Mouse (Mus musculus): Measurements from ENCODE around the gene Vps53. TPM values are rescaled to one million over a fixed set of nuclear protein-coding genes. Genes with fewer than 3 reads are reported as not detected.

Gene Vps53
- total RNA-seq, 2 experiments from 2014 or later = 38.4 to 46.8 TPM

DNA sequence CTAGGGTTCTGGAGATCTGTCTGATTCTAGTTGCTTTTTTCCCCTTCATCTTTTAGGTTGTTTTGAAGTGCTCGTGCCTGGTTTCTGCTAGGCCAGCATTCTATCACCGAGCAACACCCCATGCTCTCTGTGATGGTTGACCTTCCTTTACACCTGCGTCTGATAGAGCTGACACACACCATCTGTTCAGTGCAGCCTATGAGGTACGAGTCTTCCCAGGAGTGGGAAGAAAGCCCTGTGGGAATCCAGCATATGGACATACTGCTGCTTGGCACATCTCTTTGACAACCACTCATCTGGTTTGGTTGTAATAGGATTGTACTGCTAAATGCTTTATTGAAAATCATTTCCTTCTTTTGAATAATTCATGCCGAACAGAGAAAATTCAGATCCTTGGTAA, 9.2 kb downstream of the Vps53 start:
- ATAC-seq (replicated peaks; ENCODE audit: poor library complexity, severe bottlenecking) = no peak

DNA sequence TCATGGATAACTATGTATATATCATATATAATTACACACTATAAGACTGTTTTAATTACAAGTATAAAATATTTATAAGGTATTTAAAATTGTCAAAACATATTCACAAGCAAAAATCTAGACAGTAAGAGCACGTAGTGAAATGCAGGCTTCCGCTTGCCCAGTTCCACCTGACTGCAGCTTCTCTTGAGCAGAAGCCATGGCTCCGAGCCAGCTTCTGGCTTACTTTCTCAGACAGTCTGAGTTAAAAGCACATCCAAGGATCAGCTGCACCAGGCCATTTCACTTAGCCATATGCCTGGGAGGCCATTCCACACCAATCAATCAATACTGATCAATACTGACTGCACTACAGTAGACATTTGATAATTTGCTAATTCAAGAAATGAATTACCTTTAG, 10.5 kb downstream of the Vps53 start:
- ATAC-seq (replicated peaks; ENCODE audit: poor library complexity, severe bottlenecking) = no peak

GRCm38 (mm10) chr11:76167079-76167765, 12.2 kb downstream of the Vps53 start:
- peak; percentile 95 for ATAC-seq (replicated peaks; ENCODE audit: poor library complexity, severe bottlenecking)

- peak; percentile 75 for ATAC-seq (replicated peaks; ENCODE audit: poor library complexity, severe bottlenecking)
Measured at GRCm38 (mm10) chr11:76166657-76167056, 12.8 kb downstream of the Vps53 start.

- ATAC-seq (replicated peaks; ENCODE audit: poor library complexity, severe bottlenecking) = no peak
Measured at GRCm38 (mm10) chr11:76160251-76160650, 19.2 kb downstream of the Vps53 start.

DNA sequence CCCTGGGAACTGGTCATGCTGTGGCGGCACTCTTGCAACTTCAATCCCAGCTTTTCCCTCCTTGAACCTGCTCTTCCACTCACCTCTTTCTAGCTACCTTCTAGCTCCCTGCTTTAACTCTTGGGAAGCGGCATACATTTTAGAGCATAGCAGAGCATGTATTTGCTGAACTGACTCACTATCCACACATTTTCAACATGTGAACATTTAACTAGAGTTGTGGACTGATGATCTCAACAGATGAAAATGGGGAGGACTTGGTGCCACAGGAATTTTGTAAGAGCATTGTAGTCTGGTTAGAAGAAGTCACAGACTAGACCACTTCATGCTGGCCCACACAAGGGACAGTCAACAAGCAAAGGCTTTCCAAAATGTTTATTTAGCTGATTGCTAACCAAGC, 21.1 kb downstream of the Vps53 start:
- no peak for ATAC-seq (replicated peaks; ENCODE audit: poor library complexity, severe bottlenecking)

GRCm38 (mm10) chr11:76154861-76155260, 24.6 kb downstream of the Vps53 start:
- ATAC-seq (replicated peaks; ENCODE audit: poor library complexity, severe bottlenecking) = no peak

GRCm38 (mm10) chr11:76154200-76154599, 25.2 kb downstream of the Vps53 start:
- ATAC-seq (replicated peaks; ENCODE audit: poor library complexity, severe bottlenecking) = no peak

DNA sequence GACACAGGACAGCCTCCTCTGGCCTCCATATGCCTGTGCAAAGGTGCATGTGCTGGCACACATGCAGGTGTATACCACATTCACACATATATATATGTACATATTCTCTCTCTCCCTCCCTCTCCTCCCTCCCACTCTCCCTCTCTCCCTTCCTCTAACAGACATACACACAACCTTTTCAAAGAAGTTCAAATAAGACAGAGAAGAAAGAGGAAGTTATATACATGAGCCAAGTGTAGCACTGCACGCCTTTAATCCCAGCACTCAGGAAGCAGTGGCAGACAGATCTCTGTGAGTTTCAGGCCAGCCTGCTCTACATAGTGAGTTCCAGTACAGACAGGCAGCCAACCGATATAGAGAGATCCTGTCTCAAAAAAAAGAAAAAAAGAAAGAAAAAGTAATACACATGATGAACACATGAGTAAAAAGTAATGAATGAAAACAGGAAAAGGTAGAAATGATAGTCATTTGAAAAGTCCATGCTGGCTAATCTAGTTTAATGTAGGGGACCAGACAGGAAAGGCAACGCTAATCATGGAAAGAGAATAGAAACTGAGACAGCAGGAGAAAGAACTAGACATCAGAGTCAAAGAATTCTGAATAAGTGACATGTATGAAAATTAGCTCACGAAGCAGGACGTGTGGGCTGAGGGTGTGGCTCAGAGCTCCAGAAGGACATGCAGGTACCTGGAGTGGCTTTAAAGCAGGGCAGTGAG, 26.1 kb downstream of the Vps53 start:
- peak; percentile 56; the same call in 1 of the 2 replicates for ATAC-seq (replicated peaks; ENCODE audit: poor library complexity, severe bottlenecking)

- ATAC-seq (replicated peaks; ENCODE audit: poor library complexity, severe bottlenecking) = no peak
Measured at GRCm38 (mm10) chr11:76150980-76151379, 28.5 kb downstream of the Vps53 start.

GRCm38 (mm10) chr11:76148055-76149008, 31.1 kb downstream of the Vps53 start:
- ATAC-seq (replicated peaks; ENCODE audit: poor library complexity, severe bottlenecking) = no peak

DNA sequence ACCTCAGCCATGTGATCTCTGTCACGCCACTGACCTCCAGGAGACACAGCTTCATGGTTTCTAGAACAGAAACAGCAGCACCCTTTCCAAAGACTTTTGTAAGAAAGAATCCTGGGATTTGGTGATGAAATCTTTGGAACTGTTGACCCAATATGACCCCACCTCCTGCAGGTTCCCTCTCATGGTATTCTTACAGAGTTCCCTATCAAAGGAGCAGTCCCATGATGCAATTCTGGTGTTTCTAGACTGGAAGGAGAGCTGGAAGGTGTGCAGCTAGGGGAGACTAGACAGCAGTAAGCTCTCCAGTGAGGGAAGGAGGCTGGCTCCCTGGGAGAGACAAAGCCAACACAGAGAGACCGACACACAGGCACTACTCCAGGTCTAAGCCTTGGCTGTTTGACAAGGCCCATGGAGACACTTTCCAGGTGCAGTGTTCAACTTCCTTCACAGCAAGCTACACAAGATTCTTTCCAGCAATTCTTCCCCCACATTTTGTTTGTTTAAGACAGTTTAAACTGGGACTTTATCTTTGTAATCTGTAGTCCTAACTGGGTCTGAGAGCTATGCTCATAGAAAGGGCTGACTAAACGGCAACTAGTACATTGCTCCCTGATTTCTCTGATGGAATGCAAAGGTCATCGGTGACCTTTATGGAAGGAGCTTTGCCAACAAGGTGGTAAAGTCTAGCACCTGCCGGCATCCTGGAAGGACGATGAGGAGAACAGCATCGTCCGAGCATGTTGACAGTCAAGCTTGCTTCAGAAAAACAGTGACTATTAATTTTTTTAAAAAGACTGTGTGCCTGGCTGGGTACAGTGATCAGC, 33.0 kb downstream of the Vps53 start:
- ATAC-seq (replicated peaks; ENCODE audit: poor library complexity, severe bottlenecking) = no peak

DNA sequence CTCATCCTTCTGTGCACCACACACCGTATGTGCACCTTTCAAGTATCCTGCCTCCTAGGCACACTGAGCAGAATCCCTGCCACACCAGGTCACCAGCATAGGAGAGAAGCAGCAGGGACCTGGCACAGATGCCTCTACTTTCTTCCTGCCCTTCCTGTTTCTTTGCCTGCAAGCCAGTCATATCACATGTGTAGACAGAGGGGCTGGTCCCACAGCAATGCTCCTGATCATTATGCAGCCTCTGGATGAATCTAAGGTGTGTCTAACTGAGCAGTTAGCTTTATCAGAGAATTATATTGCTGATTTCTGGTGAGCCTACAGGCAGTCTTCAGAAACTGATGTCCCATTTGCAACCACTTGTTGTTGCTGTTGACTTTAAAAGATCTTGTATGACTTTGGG, 34.3 kb downstream of the Vps53 start:
- ATAC-seq (replicated peaks; ENCODE audit: poor library complexity, severe bottlenecking) = no peak

DNA sequence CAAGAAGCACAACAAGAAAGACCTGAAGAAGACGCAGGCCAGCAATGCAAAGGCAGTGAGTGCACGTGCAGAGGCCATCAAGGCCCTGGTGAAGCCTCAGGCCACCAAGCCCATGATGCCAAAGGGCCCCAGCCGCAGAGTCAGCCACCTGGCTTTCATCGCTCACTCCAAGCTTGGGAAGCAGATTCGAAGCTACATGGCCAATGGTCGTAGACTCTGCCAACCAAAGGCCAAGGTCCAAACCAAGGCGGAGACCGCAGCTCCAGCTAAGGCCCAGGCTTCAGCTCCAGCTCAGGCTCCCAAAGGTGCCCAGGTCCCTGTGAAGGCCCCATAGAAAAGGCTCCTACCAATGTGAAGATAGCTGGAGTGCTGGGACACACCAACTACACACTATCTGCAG, 35.1 kb downstream of the Vps53 start:
- no peak for ATAC-seq (replicated peaks; ENCODE audit: poor library complexity, severe bottlenecking)

DNA sequence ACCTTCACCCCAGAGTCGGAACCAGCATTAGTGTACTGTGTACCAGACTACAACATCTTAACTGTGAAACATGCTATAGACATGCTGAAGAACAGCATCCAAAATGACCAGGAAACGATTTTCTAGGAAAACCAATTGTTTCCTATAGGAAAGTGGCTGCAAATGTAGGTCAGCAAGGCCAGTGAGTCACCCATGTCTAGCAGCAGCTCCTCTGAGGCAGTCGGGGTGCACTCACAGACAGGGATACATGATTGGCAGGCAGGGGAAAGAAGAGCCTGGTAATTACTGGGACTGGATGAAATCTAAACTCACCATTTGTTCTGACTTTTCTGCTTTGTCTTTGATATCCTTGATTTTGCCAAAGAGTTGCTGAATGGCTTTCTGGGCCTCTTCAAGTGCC, 41.5 kb downstream of the Vps53 start:
- ATAC-seq (replicated peaks; ENCODE audit: poor library complexity, severe bottlenecking) = no peak

DNA sequence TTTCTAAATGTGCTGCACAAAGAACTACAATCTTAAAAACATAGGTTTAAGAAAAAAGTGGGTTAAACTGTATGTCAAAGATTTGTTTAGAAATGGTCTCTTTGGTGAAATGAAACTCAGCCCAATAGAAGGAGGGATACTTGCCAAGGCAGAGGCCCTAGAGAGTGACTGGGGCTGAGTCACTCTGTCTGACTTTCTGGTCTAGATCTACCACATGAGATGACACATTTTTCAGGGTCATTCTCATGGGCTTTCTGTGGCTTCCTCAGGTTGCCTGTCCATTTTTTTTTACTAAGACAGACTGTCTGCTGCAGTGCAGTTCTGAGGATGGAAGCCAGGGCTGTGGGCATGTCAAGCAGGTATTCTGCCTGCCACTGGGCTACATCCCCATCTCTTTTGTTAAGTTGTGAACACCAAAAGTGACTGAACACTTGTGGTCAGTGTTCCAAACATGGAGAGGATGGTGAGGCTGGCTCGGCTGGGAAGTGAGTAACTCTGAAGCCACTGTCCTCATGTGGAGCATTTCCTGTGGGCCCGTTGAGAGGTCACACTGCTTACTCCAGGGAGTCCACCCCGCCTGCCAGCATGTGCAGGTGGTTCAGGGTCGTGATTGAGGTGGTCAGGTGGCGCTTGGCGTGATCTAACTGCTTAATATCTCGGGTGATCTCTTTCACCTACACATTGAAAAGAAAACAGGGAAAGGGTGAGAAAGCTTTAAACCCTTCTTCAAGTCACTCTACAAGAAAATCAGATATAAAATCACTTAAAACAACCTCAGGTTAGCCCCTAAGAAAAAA, 43.6 kb downstream of the Vps53 start:
- no peak for ATAC-seq (replicated peaks; ENCODE audit: poor library complexity, severe bottlenecking)

DNA sequence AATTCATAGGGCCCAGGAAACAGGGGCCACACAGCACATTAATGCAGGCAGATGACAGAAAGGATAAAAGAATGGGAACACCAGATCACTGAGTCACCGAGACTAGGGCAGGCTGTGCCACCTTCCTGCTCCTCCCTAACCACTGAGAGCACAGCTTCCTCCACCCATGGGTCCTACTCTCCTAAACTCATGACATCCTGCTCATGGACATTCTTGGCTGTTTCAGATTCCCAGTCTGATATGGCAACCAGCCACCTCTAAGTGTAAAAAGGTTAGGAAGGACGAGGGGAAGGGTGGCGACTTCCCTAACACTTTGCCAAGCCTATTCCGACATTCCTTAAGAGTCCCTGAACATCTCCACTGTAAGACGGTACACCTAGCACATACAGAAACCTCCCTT, 48.6 kb downstream of the Vps53 start:
- ATAC-seq (replicated peaks; ENCODE audit: poor library complexity, severe bottlenecking) = no peak

GRCm38 (mm10) chr11:76125386-76125785, 54.1 kb downstream of the Vps53 start:
- no peak for ATAC-seq (replicated peaks; ENCODE audit: poor library complexity, severe bottlenecking)

DNA sequence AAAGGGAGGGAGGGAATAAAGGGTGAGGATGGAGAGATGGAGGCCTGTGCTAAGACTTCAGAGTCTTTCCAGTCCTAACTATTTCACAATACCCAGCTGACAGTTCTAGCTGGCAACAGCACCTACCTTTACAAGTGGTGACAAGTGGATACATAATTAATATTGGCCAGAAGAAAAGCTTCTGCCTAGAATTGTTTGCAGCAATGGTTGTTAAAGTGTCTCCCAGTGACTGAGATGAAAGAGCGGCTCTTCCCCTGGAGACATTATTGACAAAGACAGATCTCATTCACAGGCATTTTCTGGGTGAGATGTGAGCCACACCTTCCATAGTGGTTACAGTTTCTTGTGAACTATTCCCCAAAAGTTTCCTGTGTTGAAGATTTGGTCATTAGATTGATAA, 55.9 kb downstream of the Vps53 start:
- ATAC-seq (replicated peaks; ENCODE audit: poor library complexity, severe bottlenecking) = no peak

Measured in granulocyte monocyte progenitor cell, adult 5-6 weeks (primary cell).